Mouse (Mus musculus) frontal cortex, postnatal 25 days (tissue): ENCODE measurements around the gene Vmn1r57.
"Not testable (repeated sequence)": the region's sequence is repeated elsewhere in the genome, so short reads cannot be mapped to it uniquely, and the experiment has no call there.

ENCODE experiments used
- DNase-seq, 2 experiments: peaks; one replicate each; pipeline ENCODE4 v3.0.0; 2022; ENCODE audit warnings: low spot score in 2 of 2

The Vmn1r57 gene

DNA sequence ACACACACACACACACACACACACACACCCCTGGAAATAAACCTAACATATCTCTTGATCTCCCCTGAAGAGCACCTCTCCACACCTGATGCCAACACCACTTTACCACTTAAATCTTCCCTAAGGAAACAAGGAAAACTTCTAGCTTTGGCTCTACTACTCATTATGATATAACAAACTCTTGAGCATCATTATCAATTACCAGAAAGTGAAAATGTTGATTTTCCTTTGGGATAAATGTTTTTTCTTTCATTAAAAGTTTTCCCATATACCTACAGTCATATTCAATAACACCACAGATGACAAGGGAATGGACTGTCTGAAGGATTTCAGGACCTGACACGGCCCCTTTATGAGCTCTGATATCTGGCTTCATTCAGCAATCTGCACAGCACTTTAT is at the start of gene Vmn1r57:
Vmn1r57 (plus strand) TSS at position 301 of the 400 bp plus-strand sequence.
- DNase-seq: not testable (repeated sequence)

DNA sequence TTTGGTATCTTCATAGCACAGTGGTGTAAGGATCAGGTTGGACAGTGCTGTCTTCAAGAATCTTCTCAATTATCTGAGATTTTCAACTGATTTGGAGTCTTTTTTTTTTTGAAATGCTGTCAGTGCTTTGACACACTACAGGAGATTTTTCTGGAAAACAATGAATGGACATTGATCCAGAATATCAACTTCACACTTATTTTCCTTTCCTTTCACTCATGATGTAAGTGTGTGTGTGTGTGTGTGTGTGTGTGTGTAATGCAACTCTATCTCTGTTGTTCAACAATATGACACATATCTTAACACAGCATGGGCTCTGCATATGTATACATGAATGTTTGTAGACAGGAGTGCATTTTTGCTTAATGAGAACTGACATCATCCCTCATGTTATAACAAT is 21.6 kb upstream of the Vmn1r57 start, which contains the start of gene Vmn1r56:
Vmn1r56 (minus strand) TSS at position 101 of the 400 bp plus-strand sequence.
- DNase-seq: not testable (repeated sequence)

DNA sequence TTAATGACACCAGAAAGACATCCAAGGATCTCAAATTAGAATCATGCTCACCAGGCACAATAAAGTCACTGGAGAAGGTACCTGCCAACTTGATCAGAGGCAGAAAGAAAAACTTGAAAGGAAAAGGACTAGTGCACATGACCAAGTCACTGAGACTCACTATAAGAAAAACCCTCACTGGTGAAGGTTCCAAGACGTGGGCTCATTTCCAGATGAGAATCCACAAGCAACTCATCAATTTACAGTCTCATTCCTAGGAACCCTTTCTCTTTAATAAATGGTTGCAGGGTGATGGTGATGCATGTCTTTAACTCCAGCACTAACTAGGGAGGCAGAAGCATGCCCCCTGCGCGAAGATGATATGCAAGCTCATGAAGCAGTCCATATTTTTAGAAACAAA is 44.8 kb downstream of the Vmn1r57 start:
- DNase-seq: no peak
